Mouse (Mus musculus): ENCODE measurements at regions not wholly inside any gene's neighbourhood (a gene's known extent, or its start where the extent isn't known, plus 50 kb on each side); places are given as distances from the start of the nearest gene placed in this dataset.
A peak's percentile ranks its signal among the peaks of the same experiment; 100 is the strongest.

DNA sequence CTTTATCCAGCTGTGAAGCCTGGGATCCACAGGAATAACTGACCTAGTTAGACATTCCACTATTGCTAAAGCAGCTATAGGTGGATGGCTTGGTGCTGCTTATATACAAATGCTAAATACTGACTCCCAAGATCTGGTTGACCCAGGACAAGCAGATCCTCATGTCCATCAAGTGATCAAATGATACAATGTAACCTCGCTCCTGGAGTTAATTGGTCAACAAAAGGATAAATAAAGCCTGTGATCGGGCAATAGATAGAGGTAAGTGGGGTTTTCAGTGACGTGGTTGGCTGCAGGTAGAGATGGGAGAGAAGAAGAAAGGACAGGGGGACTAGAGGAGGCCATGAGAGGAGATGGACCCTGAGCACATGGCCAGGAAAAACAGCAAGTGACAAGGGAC lies 197.4 kb downstream of the Gadd45g start:
- Histone ChIP-seq H3K9me3 (ENCODE audit: low read length) (no peaks in the 10 kb centered on the region), H3K4me2 (ENCODE audit: low read depth) (no peak overlapping the region), H3K27ac (ENCODE audit: low read depth, low read length) (no peak overlapping the region), H3K36me3 (ENCODE audit: insufficient read depth) (no peaks in the 10 kb centered on the region), H3K4me3 (ENCODE audit: low read depth, low read length) (no peak overlapping the region), H3K9ac (no peak overlapping the region), H3K27me3 (ENCODE audit: insufficient read depth, low read length) (no peaks in the 10 kb centered on the region), H3K4me1 (ENCODE audit: insufficient read depth) (peaks cover 22% of the 10 kb centered on the region)
- DNase-seq, result no peak
- no peak for TF ChIP-seq CTCF (IDR thresholded peaks at IDR 0.05; ENCODE audit: low read depth)
- ATAC-seq, result no peak
- 82% methylated on average over 3 of the region's 3 CpGs for whole genome bisulfite sequencing

DNA sequence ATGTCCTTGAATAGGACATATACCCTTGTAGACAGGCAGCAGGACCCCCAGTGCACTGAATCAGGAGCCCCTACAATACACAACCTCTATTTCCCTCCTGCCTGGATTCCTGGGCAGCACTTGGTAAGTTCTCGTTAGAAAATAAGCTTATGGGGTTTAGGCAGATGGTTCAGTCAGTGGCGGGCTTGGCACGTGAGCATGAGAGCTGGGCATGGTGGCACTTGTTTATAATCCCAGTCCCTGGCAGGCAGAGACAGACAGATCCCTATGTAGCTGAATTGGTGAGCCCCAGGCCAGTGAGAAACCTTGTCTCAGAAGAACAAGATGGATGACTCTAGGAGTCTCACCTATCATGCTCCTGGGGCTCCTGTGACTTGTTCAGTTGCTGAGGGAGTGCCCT lies 198.9 kb downstream of the Gadd45g start:
- H3K4me1 ChIP-seq (ENCODE audit: insufficient read depth), result peaks cover 22% of the 10 kb centered on the region
- no peaks in the 10 kb centered on the region for H3K9me3 ChIP-seq (ENCODE audit: low read length)
- no peak for TF ChIP-seq CTCF (IDR thresholded peaks at IDR 0.05; ENCODE audit: low read depth)
- no peak overlapping the region for H3K9ac ChIP-seq
- H3K4me3 ChIP-seq (ENCODE audit: low read depth, low read length), result no peak overlapping the region
- H3K27ac ChIP-seq (ENCODE audit: low read depth, low read length), result no peak overlapping the region
- 38% methylated on average over 3 of the region's 3 CpGs for WGBS
- peak; percentile 55 for DNase-seq
- H3K4me2 ChIP-seq (ENCODE audit: low read depth), result no peak overlapping the region
- H3K36me3 ChIP-seq (ENCODE audit: insufficient read depth), result no peaks in the 10 kb centered on the region
- ATAC-seq, result no peak
- no peaks in the 10 kb centered on the region for H3K27me3 ChIP-seq (ENCODE audit: insufficient read depth, low read length)

- WGBS, result 50% methylated on average over 5 of the region's 5 CpGs
- no peak for TF ChIP-seq CTCF (IDR thresholded peaks at IDR 0.05; ENCODE audit: low read depth)
- DNase-seq (no peak), ATAC-seq (0 out of 2 replicates have a peak, but pooled peaks have one; percentile 15)
- Histone ChIP-seq H3K9ac (no peak overlapping the region), H3K9me3 (ENCODE audit: low read length) (no peaks in the 10 kb centered on the region), H3K27ac (ENCODE audit: low read depth, low read length) (no peak overlapping the region), H3K4me3 (ENCODE audit: low read depth, low read length) (no peak overlapping the region), H3K4me1 (ENCODE audit: insufficient read depth) (peaks cover 22% of the 10 kb centered on the region), H3K36me3 (ENCODE audit: insufficient read depth) (no peaks in the 10 kb centered on the region), H3K27me3 (ENCODE audit: insufficient read depth, low read length) (no peaks in the 10 kb centered on the region), H3K4me2 (ENCODE audit: low read depth) (no peak overlapping the region)
Measured at GRCm38 (mm10) chr13:52046020-52046419, 199.5 kb downstream of the Gadd45g start.

- H3K27ac ChIP-seq (ENCODE audit: low read depth, low read length), result no peak overlapping the region
- H3K4me2 ChIP-seq (ENCODE audit: low read depth), result no peak overlapping the region
- ATAC-seq, result peak; percentile 47
- no peak overlapping the region for H3K4me3 ChIP-seq (ENCODE audit: low read depth, low read length)
- 33% methylated on average over 11 of the region's 11 CpGs for WGBS
- no peak overlapping the region for H3K9ac ChIP-seq
- DNase-seq, result peak; percentile 70
- no peaks in the 10 kb centered on the region for H3K36me3 ChIP-seq (ENCODE audit: insufficient read depth)
- H3K9me3 ChIP-seq (ENCODE audit: low read length), result no peaks in the 10 kb centered on the region
- no peaks in the 10 kb centered on the region for H3K27me3 ChIP-seq (ENCODE audit: insufficient read depth, low read length)
- peaks cover 18% of the 10 kb centered on the region for H3K4me1 ChIP-seq (ENCODE audit: insufficient read depth)
- no peak for TF ChIP-seq CTCF (IDR thresholded peaks at IDR 0.05; ENCODE audit: low read depth)
Measured at GRCm38 (mm10) chr13:52046700-52047099, 200.2 kb downstream of the Gadd45g start.

DNA sequence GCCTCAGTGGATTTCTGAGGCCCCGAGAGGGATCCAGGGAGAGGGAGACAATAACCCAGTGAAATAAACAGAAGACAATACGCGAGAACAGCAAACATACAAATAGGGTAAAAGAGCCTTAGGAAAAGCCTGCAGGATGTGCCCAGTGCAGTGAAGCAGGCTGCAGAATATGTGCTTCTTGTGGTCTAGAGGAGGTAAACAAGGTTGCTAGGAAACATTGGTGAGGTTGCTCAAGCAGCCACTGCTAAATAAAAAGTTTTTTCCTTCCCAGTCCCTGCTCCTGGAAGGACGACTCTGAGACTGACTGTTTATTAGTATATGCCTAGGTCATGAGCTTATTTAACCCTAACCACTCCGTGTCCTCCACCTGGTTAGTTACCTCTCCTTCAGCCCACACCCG lies 201.5 kb downstream of the Gadd45g start:
- TF ChIP-seq CTCF (IDR thresholded peaks at IDR 0.05; ENCODE audit: low read depth), result no peak
- peak; percentile 38; the same call in 1 of the 2 replicates for ATAC-seq
- Histone ChIP-seq H3K4me2 (ENCODE audit: low read depth) (no peak overlapping the region), H3K36me3 (ENCODE audit: insufficient read depth) (no peaks in the 10 kb centered on the region), H3K9ac (no peak overlapping the region), H3K27me3 (ENCODE audit: insufficient read depth, low read length) (no peaks in the 10 kb centered on the region), H3K9me3 (ENCODE audit: low read length) (no peaks in the 10 kb centered on the region), H3K27ac (ENCODE audit: low read depth, low read length) (no peak overlapping the region), H3K4me3 (ENCODE audit: low read depth, low read length) (no peak overlapping the region), H3K4me1 (ENCODE audit: insufficient read depth) (peaks cover 10% of the 10 kb centered on the region)
- DNase-seq, result no peak
- WGBS, result 58% methylated on average over 6 of the region's 6 CpGs

DNA sequence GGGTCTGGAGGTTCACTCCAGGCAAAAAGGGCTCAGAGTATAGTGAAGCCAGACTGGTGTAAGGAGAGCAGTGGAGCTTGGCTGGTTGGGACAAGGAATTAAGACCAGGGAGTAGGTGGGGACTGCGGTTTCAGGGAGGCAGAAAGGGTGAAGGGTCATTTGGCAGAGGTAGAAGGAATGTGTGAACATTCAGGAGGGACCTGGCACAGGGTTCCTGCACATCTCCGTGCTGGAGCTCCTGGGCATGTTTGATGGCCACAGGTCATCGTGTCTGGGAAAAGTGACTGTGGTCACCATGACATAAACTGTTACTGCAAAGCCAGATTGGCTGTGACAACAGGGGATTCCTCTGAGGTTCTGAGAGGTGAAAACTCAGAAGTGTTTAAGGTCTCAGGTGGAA lies 202.3 kb downstream of the Gadd45g start:
- 92% methylated on average over 3 of the region's 3 CpGs for WGBS
- H3K27ac ChIP-seq (ENCODE audit: low read depth, low read length), result no peak overlapping the region
- H3K36me3 ChIP-seq (ENCODE audit: insufficient read depth), result no peaks in the 10 kb centered on the region
- H3K27me3 ChIP-seq (ENCODE audit: insufficient read depth, low read length), result no peaks in the 10 kb centered on the region
- H3K4me2 ChIP-seq (ENCODE audit: low read depth), result no peak overlapping the region
- ATAC-seq, result no peak
- TF ChIP-seq CTCF (IDR thresholded peaks at IDR 0.05; ENCODE audit: low read depth), result no peak
- H3K9me3 ChIP-seq (ENCODE audit: low read length), result no peaks in the 10 kb centered on the region
- H3K4me1 ChIP-seq (ENCODE audit: insufficient read depth), result peaks cover 10% of the 10 kb centered on the region
- H3K9ac ChIP-seq, result no peak overlapping the region
- no peak for DNase-seq
- no peak overlapping the region for H3K4me3 ChIP-seq (ENCODE audit: low read depth, low read length)

GRCm38 (mm10) chr13:52049249-52049648 lies 202.8 kb downstream of the Gadd45g start:
- Histone ChIP-seq H3K27me3 (ENCODE audit: insufficient read depth, low read length) (no peaks in the 10 kb centered on the region), H3K9me3 (ENCODE audit: low read length) (no peaks in the 10 kb centered on the region), H3K4me1 (ENCODE audit: insufficient read depth) (peaks cover 10% of the 10 kb centered on the region), H3K4me3 (ENCODE audit: low read depth, low read length) (no peak overlapping the region), H3K4me2 (ENCODE audit: low read depth) (no peak overlapping the region), H3K27ac (ENCODE audit: low read depth, low read length) (no peak overlapping the region), H3K9ac (no peak overlapping the region), H3K36me3 (ENCODE audit: insufficient read depth) (no peaks in the 10 kb centered on the region)
- WGBS, result 98% methylated on average over 2 of the region's 2 CpGs
- no peak for DNase-seq
- ATAC-seq, result no peak
- TF ChIP-seq CTCF (IDR thresholded peaks at IDR 0.05; ENCODE audit: low read depth), result no peak

- Histone ChIP-seq H3K4me1 (ENCODE audit: insufficient read depth) (no peaks in the 10 kb centered on the region), H3K9me3 (ENCODE audit: low read length) (no peaks in the 10 kb centered on the region), H3K36me3 (ENCODE audit: insufficient read depth) (no peaks in the 10 kb centered on the region), H3K4me2 (ENCODE audit: low read depth) (no peak overlapping the region), H3K4me3 (ENCODE audit: low read depth, low read length) (no peak overlapping the region), H3K27me3 (ENCODE audit: insufficient read depth, low read length) (no peaks in the 10 kb centered on the region), H3K9ac (no peak overlapping the region), H3K27ac (ENCODE audit: low read depth, low read length) (no peak overlapping the region)
- DNase-seq (no peak), ATAC-seq (no peak)
- 93% methylated on average over 8 of the region's 8 CpGs for WGBS
- no peak for TF ChIP-seq CTCF (IDR thresholded peaks at IDR 0.05; ENCODE audit: low read depth)
Measured at GRCm38 (mm10) chr13:52055741-52056140, 209.3 kb downstream of the Gadd45g start.
